Mouse (Mus musculus) lung, postnatal 0 days (tissue): ENCODE measurements at regions not wholly inside any gene's neighbourhood (a gene's known extent, or its start where the extent isn't known, plus 50 kb on each side); places are given as distances from the start of the nearest gene placed in this dataset.

Source experiments
- ATAC-seq: fragments of 200-750 bp; cut with Nextera tagmentation; 2 replicates; pipeline ENCODE4 v1.8.0; 2017; ENCODE audit warnings: moderate library complexity
- DNase-seq: peaks from one replicate; pipeline ENCODE4 v3.0.0-alpha.2; 2016; ENCODE audit warnings: low spot score
- H3K27ac ChIP-seq: fragments of 300-500 bp; sonication (generic); 2 replicates; pipeline ENCODE4 v1.5.1; 2014; ENCODE audit warnings: antibody characterized with exemption, mild to moderate bottlenecking, low read length, mixed read lengths
- H3K27me3 ChIP-seq: fragments of 300-500 bp; sonication (generic); replicated peaks from 2 replicates; pipeline ENCODE4 v1.6.1; 2014; ENCODE audit warnings: low read length, mixed read lengths; ENCODE audit not compliant: insufficient read depth
- H3K36me3 ChIP-seq: fragments of 300-500 bp; sonication (generic); 2 replicates; pipeline ENCODE4 v1.6.1; 2014; ENCODE audit warnings: low read length, mixed read lengths; ENCODE audit not compliant: insufficient read depth
- H3K4me1 ChIP-seq: fragments of 300-500 bp; sonication (generic); 2 replicates; pipeline ENCODE4 v1.6.1; 2014; ENCODE audit warnings: antibody characterized with exemption, low read depth, low read length, mixed read lengths; ENCODE audit not compliant: insufficient read depth
- H3K4me2 ChIP-seq: fragments of 300-500 bp; sonication (generic); replicated peaks from 2 replicates; pipeline ENCODE4 v1.6.1; 2014; ENCODE audit warnings: low read depth, mild to moderate bottlenecking, low read length, moderate library complexity, mixed read lengths
- H3K4me3 ChIP-seq: fragments of 300-500 bp; sonication (generic); 2 replicates; pipeline ENCODE4 v1.5.1; 2014; ENCODE audit warnings: low read depth, low read length
- H3K9ac ChIP-seq: fragments of 300-500 bp; sonication (generic); replicated peaks from 2 replicates; pipeline ENCODE4 v1.6.1; 2014; ENCODE audit warnings: low read depth, mild to moderate bottlenecking
- H3K9me3 ChIP-seq: fragments of 300-500 bp; sonication (generic); 2 replicates; pipeline ENCODE4 v1.6.1; 2016; ENCODE audit warnings: low read length, mixed read lengths
- CTCF ChIP-seq: IDR thresholded peaks from 2 replicates; pipeline ENCODE4 v1.5.1; 2016; ENCODE audit warnings: antibody characterized with exemption, mild to moderate bottlenecking
- EP300 ChIP-seq: IDR thresholded peaks from 2 replicates; pipeline ENCODE4 v1.6.1; 2016; ENCODE audit warnings: antibody characterized with exemption, mild to moderate bottlenecking, control low read depth
- WGBS: fragments of 180-500 bp; shearing (Covaris S2); extraction: QIAGEN DNeasy Blood & Tissue Kit; methylation state at CpG from one replicate; pipeline ENCODE4 v1.1.7; 2014; 5-methylcytosine and 5-hydroxymethylcytosine counted together

- Histone ChIP-seq H3K4me1 (no peaks in the 10 kb centered on the region), H3K27ac (no peak overlapping the region), H3K27me3 (no peaks in the 10 kb centered on the region), H3K4me2 (no peak overlapping the region), H3K36me3 (no peaks in the 10 kb centered on the region), H3K9ac (no peak overlapping the region), H3K4me3 (no peak overlapping the region), H3K9me3 (no peaks in the 10 kb centered on the region)
- TF ChIP-seq CTCF (no peak), EP300 (no peak)
- ATAC-seq, result no peak; the same call in 1 of the 2 replicates
- peak; percentile 31 for DNase-seq
Measured at GRCm38 (mm10) chr13:79029974-79030373, 830.4 kb upstream of the Nr2f1 start.

- Histone ChIP-seq H3K27me3 (no peaks in the 10 kb centered on the region), H3K4me2 (no peak overlapping the region), H3K9ac (no peak overlapping the region), H3K4me3 (no peak overlapping the region), H3K36me3 (no peaks in the 10 kb centered on the region), H3K4me1 (no peaks in the 10 kb centered on the region), H3K27ac (no peak overlapping the region), H3K9me3 (no peaks in the 10 kb centered on the region)
- DNase-seq, result peak; percentile 48
- 50% methylated on average over 4 of the region's 4 CpGs for WGBS
- no peak for ATAC-seq
- TF ChIP-seq EP300 (no peak), CTCF (peak; percentile 66)
Measured at GRCm38 (mm10) chr13:79027877-79028760, 828.6 kb upstream of the Nr2f1 start.

- no peaks in the 10 kb centered on the region for H3K36me3 ChIP-seq
- no peaks in the 10 kb centered on the region for H3K4me1 ChIP-seq
- no peak overlapping the region for H3K27ac ChIP-seq
- whole genome bisulfite sequencing, result 63% methylated on average over 1 of the region's 1 CpGs
- DNase-seq, result no peak
- no peaks in the 10 kb centered on the region for H3K9me3 ChIP-seq
- TF ChIP-seq EP300 (no peak), CTCF (no peak)
- H3K27me3 ChIP-seq, result no peaks in the 10 kb centered on the region
- no peak overlapping the region for H3K9ac ChIP-seq
- no peak for ATAC-seq
- no peak overlapping the region for H3K4me2 ChIP-seq
- no peak overlapping the region for H3K4me3 ChIP-seq
Measured at GRCm38 (mm10) chr13:79025645-79026044, 826.1 kb upstream of the Nr2f1 start.

GRCm38 (mm10) chr13:79018051-79018450, 818.5 kb upstream of the Nr2f1 start:
- H3K9ac ChIP-seq, result no peak overlapping the region
- no peak overlapping the region for H3K27ac ChIP-seq
- no peaks in the 10 kb centered on the region for H3K36me3 ChIP-seq
- ATAC-seq, result no peak
- no peak overlapping the region for H3K4me3 ChIP-seq
- 81% methylated on average over 2 of the region's 2 CpGs for WGBS
- no peak for DNase-seq
- no peaks in the 10 kb centered on the region for H3K9me3 ChIP-seq
- TF ChIP-seq EP300 (no peak), CTCF (no peak)
- no peaks in the 10 kb centered on the region for H3K4me1 ChIP-seq
- H3K4me2 ChIP-seq, result no peak overlapping the region
- no peaks in the 10 kb centered on the region for H3K27me3 ChIP-seq

GRCm38 (mm10) chr13:79003313-79003712, 803.8 kb upstream of the Nr2f1 start:
- no peak for TF ChIP-seq CTCF
- no peak for TF ChIP-seq EP300
- Histone ChIP-seq H3K27ac (no peak overlapping the region), H3K27me3 (no peaks in the 10 kb centered on the region)

GRCm38 (mm10) chr13:78998855-78999254, 799.3 kb upstream of the Nr2f1 start:
- no peaks in the 10 kb centered on the region for H3K9me3 ChIP-seq
- DNase-seq, result no peak
- H3K36me3 ChIP-seq, result no peaks in the 10 kb centered on the region
- ATAC-seq, result no peak
- H3K27me3 ChIP-seq, result no peaks in the 10 kb centered on the region
- H3K27ac ChIP-seq, result no peak overlapping the region
- WGBS, result 44% methylated on average over 2 of the region's 2 CpGs
- no peak for TF ChIP-seq CTCF
- no peak for TF ChIP-seq EP300
- H3K4me2 ChIP-seq, result no peak overlapping the region
- H3K9ac ChIP-seq, result no peak overlapping the region
- H3K4me3 ChIP-seq, result no peak overlapping the region
- H3K4me1 ChIP-seq, result no peaks in the 10 kb centered on the region

More at GRCm38 (mm10) chr13:79003313-79003712, 803.8 kb upstream of the Nr2f1 start:
- Histone ChIP-seq H3K36me3 (no peaks in the 10 kb centered on the region), H3K9me3 (no peaks in the 10 kb centered on the region), H3K4me3 (no peak overlapping the region), H3K4me1 (no peaks in the 10 kb centered on the region), H3K4me2 (no peak overlapping the region), H3K9ac (no peak overlapping the region)
- DNase-seq, result no peak
- ATAC-seq, result no peak
- 56% methylated on average over 1 of the region's 1 CpGs for whole genome bisulfite sequencing
